Mouse (Mus musculus): ENCODE results near the gene Cacnb1. TPM values are rescaled to one million over a fixed set of nuclear protein-coding genes. Genes with fewer than 3 reads are reported as not detected.

Cacnb1 gene
- polyA plus RNA-seq, 1 experiment, result 117 TPM

GRCm38 (mm10) chr11:98018858-98019641 is 3.8 kb downstream of the Cacnb1 start:
- TF ChIP-seq POLR2A (IDR thresholded peaks at IDR 0.05; ENCODE audit: extremely low read depth, insufficient read depth, low read length) (no peak), CTCF (IDR thresholded peaks at IDR 0.05; ENCODE audit: extremely low read depth, insufficient read depth, low read length) (0 out of 2 replicates have a peak, but pooled peaks have one; percentile 16)
- Histone ChIP-seq H3K27ac (ENCODE audit: insufficient read depth, low read length) (peak overlapping the region; percentile 96), H3K4me1 (ENCODE audit: control insufficient read depth, insufficient read depth, low read length) (peaks cover 7% of the 10 kb centered on the region), H3K4me3 (ENCODE audit: insufficient read depth, low read length) (peak overlapping the region; percentile 97)

GRCm38 (mm10) chr11:98018222-98018621 is 4.6 kb downstream of the Cacnb1 start:
- H3K27ac ChIP-seq (ENCODE audit: insufficient read depth, low read length), result peak overlapping the region; percentile 72; the same call in 1 of the 2 replicates
- no peak overlapping the region for H3K4me3 ChIP-seq (ENCODE audit: insufficient read depth, low read length)
- TF ChIP-seq CTCF (IDR thresholded peaks at IDR 0.05; ENCODE audit: extremely low read depth, insufficient read depth, low read length) (no peak), POLR2A (IDR thresholded peaks at IDR 0.05; ENCODE audit: extremely low read depth, insufficient read depth, low read length) (no peak)
- peaks cover 7% of the 10 kb centered on the region for H3K4me1 ChIP-seq (ENCODE audit: control insufficient read depth, insufficient read depth, low read length)

- no peak overlapping the region for H3K4me3 ChIP-seq (ENCODE audit: insufficient read depth, low read length)
- H3K4me1 ChIP-seq (ENCODE audit: control insufficient read depth, insufficient read depth, low read length), result peaks cover 9% of the 10 kb centered on the region
- TF ChIP-seq POLR2A (IDR thresholded peaks at IDR 0.05; ENCODE audit: extremely low read depth, insufficient read depth, low read length), result no peak
- no peak for TF ChIP-seq CTCF (IDR thresholded peaks at IDR 0.05; ENCODE audit: extremely low read depth, insufficient read depth, low read length)
- H3K27ac ChIP-seq (ENCODE audit: insufficient read depth, low read length), result no peak overlapping the region
Measured at GRCm38 (mm10) chr11:98016824-98017223, 6.0 kb downstream of the Cacnb1 start.

- H3K4me3 ChIP-seq (ENCODE audit: insufficient read depth, low read length), result no peak overlapping the region
- no peak overlapping the region for H3K27ac ChIP-seq (ENCODE audit: insufficient read depth, low read length)
- H3K4me1 ChIP-seq (ENCODE audit: control insufficient read depth, insufficient read depth, low read length), result peaks cover 12% of the 10 kb centered on the region
- no peak for TF ChIP-seq POLR2A (IDR thresholded peaks at IDR 0.05; ENCODE audit: extremely low read depth, insufficient read depth, low read length)
- no peak for TF ChIP-seq CTCF (IDR thresholded peaks at IDR 0.05; ENCODE audit: extremely low read depth, insufficient read depth, low read length)
Measured at GRCm38 (mm10) chr11:98016177-98016576, 6.7 kb downstream of the Cacnb1 start.

GRCm38 (mm10) chr11:98012831-98013230 is 10.0 kb downstream of the Cacnb1 start:
- H3K4me3 ChIP-seq (ENCODE audit: insufficient read depth, low read length), result no peak overlapping the region
- TF ChIP-seq POLR2A (IDR thresholded peaks at IDR 0.05; ENCODE audit: extremely low read depth, insufficient read depth, low read length) (no peak), CTCF (IDR thresholded peaks at IDR 0.05; ENCODE audit: extremely low read depth, insufficient read depth, low read length) (no peak)
- H3K27ac ChIP-seq (ENCODE audit: insufficient read depth, low read length), result no peak overlapping the region
- peaks cover 9% of the 10 kb centered on the region for H3K4me1 ChIP-seq (ENCODE audit: control insufficient read depth, insufficient read depth, low read length)

- TF ChIP-seq POLR2A (IDR thresholded peaks at IDR 0.05; ENCODE audit: extremely low read depth, insufficient read depth, low read length), result no peak
- no peak for TF ChIP-seq CTCF (IDR thresholded peaks at IDR 0.05; ENCODE audit: extremely low read depth, insufficient read depth, low read length)
- Histone ChIP-seq H3K4me1 (ENCODE audit: control insufficient read depth, insufficient read depth, low read length) (peaks cover 6% of the 10 kb centered on the region), H3K4me3 (ENCODE audit: insufficient read depth, low read length) (no peak overlapping the region), H3K27ac (ENCODE audit: insufficient read depth, low read length) (peak overlapping the region; percentile 73)
Measured at GRCm38 (mm10) chr11:98011716-98012115, 11.1 kb downstream of the Cacnb1 start.

- Histone ChIP-seq H3K4me3 (ENCODE audit: insufficient read depth, low read length) (no peak overlapping the region), H3K4me1 (ENCODE audit: control insufficient read depth, insufficient read depth, low read length) (peaks cover 8% of the 10 kb centered on the region), H3K27ac (ENCODE audit: insufficient read depth, low read length) (0 out of 2 replicates have a peak overlapping the region, but pooled peaks have one; percentile 8)
- TF ChIP-seq CTCF (IDR thresholded peaks at IDR 0.05; ENCODE audit: extremely low read depth, insufficient read depth, low read length) (no peak), POLR2A (IDR thresholded peaks at IDR 0.05; ENCODE audit: extremely low read depth, insufficient read depth, low read length) (no peak)
Measured at GRCm38 (mm10) chr11:98008087-98008486, 14.7 kb downstream of the Cacnb1 start.

- H3K4me1 ChIP-seq (ENCODE audit: control insufficient read depth, insufficient read depth, low read length), result peaks cover 4% of the 10 kb centered on the region
- TF ChIP-seq POLR2A (IDR thresholded peaks at IDR 0.05; ENCODE audit: extremely low read depth, insufficient read depth, low read length), result no peak
- TF ChIP-seq CTCF (IDR thresholded peaks at IDR 0.05; ENCODE audit: extremely low read depth, insufficient read depth, low read length), result no peak
- H3K4me3 ChIP-seq (ENCODE audit: insufficient read depth, low read length), result no peak overlapping the region
- no peak overlapping the region for H3K27ac ChIP-seq (ENCODE audit: insufficient read depth, low read length)
Measured at GRCm38 (mm10) chr11:98005686-98006085, 17.1 kb downstream of the Cacnb1 start.

- TF ChIP-seq POLR2A (IDR thresholded peaks at IDR 0.05; ENCODE audit: extremely low read depth, insufficient read depth, low read length) (no peak), CTCF (IDR thresholded peaks at IDR 0.05; ENCODE audit: extremely low read depth, insufficient read depth, low read length) (no peak)
- Histone ChIP-seq H3K4me1 (ENCODE audit: control insufficient read depth, insufficient read depth, low read length) (peaks cover 4% of the 10 kb centered on the region), H3K27ac (ENCODE audit: insufficient read depth, low read length) (0 out of 2 replicates have a peak overlapping the region, but pooled peaks have one; percentile 26), H3K4me3 (ENCODE audit: insufficient read depth, low read length) (no peak overlapping the region)
Measured at GRCm38 (mm10) chr11:98005076-98005475, 17.8 kb downstream of the Cacnb1 start.

GRCm38 (mm10) chr11:98004161-98004560 is 18.7 kb downstream of the Cacnb1 start:
- Histone ChIP-seq H3K4me3 (ENCODE audit: insufficient read depth, low read length) (no peak overlapping the region), H3K4me1 (ENCODE audit: control insufficient read depth, insufficient read depth, low read length) (peaks cover 4% of the 10 kb centered on the region), H3K27ac (ENCODE audit: insufficient read depth, low read length) (no peak overlapping the region)
- TF ChIP-seq POLR2A (IDR thresholded peaks at IDR 0.05; ENCODE audit: extremely low read depth, insufficient read depth, low read length) (0 out of 2 replicates have a peak, but pooled peaks have one; percentile 27), CTCF (IDR thresholded peaks at IDR 0.05; ENCODE audit: extremely low read depth, insufficient read depth, low read length) (no peak)

All from cortical plate, adult 2 months (tissue).